Mouse (Mus musculus) liver, embryonic 12.5 days (tissue): ENCODE results near the gene Opcml. TPM values are rescaled to one million over a fixed set of nuclear protein-coding genes. Genes with fewer than 3 reads are reported as not detected.

Source experiments
- ATAC-seq: fragments of 200-750 bp; cut with Nextera tagmentation; 2 replicates; pipeline ENCODE4 v1.8.0; 2017; ENCODE audit warnings: moderate number of reproducible peaks, mild to moderate bottlenecking, moderate library complexity
- H3K27ac ChIP-seq: fragments of 300-500 bp; sonication (generic); 2 replicates; pipeline ENCODE4 v1.5.1; 2016; ENCODE audit warnings: mild to moderate bottlenecking
- H3K27me3 ChIP-seq: fragments of 300-500 bp; sonication (generic); replicated peaks from 2 replicates; pipeline ENCODE4 v1.6.1; 2016; ENCODE audit warnings: mild to moderate bottlenecking, moderate library complexity
- H3K36me3 ChIP-seq: fragments of 300-500 bp; sonication (generic); 2 replicates; pipeline ENCODE4 v1.6.1; 2016; ENCODE audit warnings: mild to moderate bottlenecking, moderate library complexity
- H3K4me1 ChIP-seq: fragments of 300-500 bp; sonication (generic); 2 replicates; pipeline ENCODE4 v1.6.1; 2016
- H3K4me2 ChIP-seq: fragments of 300-500 bp; sonication (generic); 2 replicates; pipeline ENCODE4 v1.6.1; 2016; ENCODE audit warnings: mild to moderate bottlenecking, moderate library complexity
- H3K4me3 ChIP-seq: fragments of 300-500 bp; sonication (generic); 2 replicates; pipeline ENCODE4 v1.5.1; 2016; ENCODE audit warnings: mild to moderate bottlenecking, moderate library complexity
- H3K9ac ChIP-seq: fragments of 300-500 bp; sonication (generic); 2 replicates; pipeline ENCODE4 v1.6.1; 2016; ENCODE audit warnings: mild to moderate bottlenecking, moderate library complexity
- H3K9me3 ChIP-seq: fragments of 300-500 bp; sonication (generic); replicated peaks from 2 replicates; pipeline ENCODE4 v1.6.1; 2016; ENCODE audit warnings: mild to moderate bottlenecking, moderate library complexity
- WGBS: fragments of 180-500 bp; shearing (Covaris S2); methylation state at CpG from one replicate; pipeline ENCODE4 v1.1.7; 2016; ENCODE audit not compliant: insufficient replicate concordance; 5-methylcytosine and 5-hydroxymethylcytosine counted together
- polyA plus RNA-seq: library from polyadenylated mRNA; unstranded; fragments of >200 nt; fragmentation: Nextera tagmentation; extraction: Ambion mirVana; gene quantifications from 2 replicates; pipeline ENCODE4 v1.2.1, GENCODE M21; 2016

Gene Opcml
- polyA plus RNA-seq, 1 experiment from 2014 or later: 0.23 TPM

DNA sequence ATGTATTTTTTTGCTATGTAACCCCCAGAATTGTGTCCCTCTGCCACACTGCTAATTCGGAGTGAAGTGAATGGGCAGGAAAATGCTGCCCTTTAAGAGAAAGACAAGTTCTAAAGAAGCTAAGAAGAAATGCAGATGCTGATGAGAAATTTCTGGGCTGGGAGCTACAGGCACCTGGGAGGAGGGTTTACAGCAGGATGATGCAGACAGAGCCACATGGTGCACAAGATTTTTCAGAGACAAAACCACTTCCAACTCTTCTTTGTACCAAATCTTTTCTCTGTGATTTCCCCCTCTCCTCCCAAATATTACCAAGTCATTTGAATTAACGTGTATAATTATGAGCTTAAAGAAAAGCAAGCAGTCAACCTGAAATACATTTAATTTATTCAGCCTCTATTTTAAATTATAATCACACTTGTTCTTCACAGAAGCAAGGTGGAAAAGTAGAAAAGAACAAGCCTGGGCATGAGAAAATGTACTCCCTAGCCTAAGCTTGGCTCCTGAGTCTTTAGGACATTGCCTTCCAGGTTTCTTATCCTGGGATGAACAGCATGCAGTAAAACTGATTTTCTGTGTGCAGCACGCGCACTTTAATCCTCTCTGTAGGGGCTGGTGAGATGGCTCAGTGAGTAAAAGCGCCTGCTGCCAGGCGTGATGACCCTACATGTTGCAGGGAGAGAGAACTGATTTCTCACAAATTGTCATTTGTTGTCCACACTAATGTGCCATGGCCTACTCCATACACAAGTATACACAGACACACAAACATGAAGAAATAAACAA is 890.9 kb downstream of the Opcml start:
- Histone ChIP-seq H3K27me3 (no peaks in the 10 kb centered on the region), H3K4me1 (no peaks in the 10 kb centered on the region), H3K9me3 (no peaks in the 10 kb centered on the region), H3K27ac (no peak overlapping the region), H3K9ac (no peak overlapping the region), H3K4me3 (no peak overlapping the region), H3K4me2 (no peak overlapping the region), H3K36me3 (no peaks in the 10 kb centered on the region)
- no peak for ATAC-seq
- 56% methylated on average over 6 of the region's 6 CpGs for WGBS

DNA sequence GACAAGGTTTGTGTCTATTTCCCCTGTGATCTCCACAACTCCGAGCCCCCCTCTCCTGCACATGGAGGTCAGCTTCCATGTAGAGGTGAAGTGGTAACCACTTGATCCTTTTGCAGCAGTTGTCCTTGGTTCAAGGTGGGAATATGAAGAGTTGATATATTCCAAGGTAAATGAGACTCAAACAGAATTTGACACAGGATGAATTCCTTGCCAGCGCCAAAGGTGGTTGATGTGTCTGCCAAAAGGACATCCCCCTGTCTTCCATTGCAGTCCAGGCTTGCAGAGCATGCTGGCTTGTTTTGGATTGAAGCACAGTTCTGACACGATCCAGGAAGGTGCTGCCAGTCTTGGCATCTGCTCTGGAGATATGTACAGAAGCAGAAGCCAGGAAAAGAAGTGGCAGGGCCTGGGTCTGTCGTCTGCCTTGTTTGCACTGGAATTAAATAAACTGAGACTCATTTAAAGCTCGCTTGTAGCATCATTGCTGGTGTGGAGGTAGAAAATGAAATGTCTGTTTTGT is 893.4 kb downstream of the Opcml start:
- no peak for ATAC-seq
- Histone ChIP-seq H3K36me3 (no peaks in the 10 kb centered on the region), H3K9me3 (no peaks in the 10 kb centered on the region), H3K27ac (no peak overlapping the region), H3K9ac (no peak overlapping the region), H3K27me3 (no peaks in the 10 kb centered on the region), H3K4me1 (no peaks in the 10 kb centered on the region), H3K4me3 (no peak overlapping the region), H3K4me2 (no peak overlapping the region)
- WGBS: 56% methylated on average over 5 of the region's 5 CpGs

DNA sequence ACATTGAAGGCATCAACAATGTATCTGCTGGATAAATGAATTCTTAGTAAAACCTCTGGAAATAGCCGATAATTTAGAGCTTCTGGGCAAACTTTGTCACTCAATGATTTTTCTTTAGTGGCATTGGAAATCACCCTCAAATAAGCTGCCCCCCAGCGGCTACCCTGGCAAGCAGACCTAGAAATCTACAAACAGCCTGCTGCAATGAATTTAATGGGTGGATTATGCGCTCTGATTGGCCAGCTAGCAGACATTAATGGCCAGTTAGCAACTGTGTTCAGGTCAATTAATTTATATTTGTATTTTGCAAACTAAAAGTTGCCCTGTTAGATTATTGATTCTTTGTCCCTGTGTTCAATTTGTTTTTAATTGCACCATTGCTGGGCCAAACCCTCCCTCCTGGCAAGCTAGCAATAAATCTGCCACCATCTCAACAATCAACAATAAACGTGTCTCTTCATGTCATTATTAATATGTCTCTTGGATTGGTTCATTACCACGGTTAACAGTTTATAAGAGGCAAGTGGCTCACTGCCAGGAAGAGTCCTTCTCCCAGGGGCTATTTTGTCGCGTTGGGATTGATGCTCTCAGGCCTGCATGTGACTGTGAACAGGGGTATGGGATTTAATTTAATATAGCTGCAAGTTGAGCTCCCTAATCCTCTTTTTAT is 896.5 kb downstream of the Opcml start:
- ATAC-seq: no peak
- Histone ChIP-seq H3K36me3 (no peaks in the 10 kb centered on the region), H3K4me1 (no peaks in the 10 kb centered on the region), H3K9ac (no peak overlapping the region), H3K4me2 (no peak overlapping the region), H3K9me3 (no peaks in the 10 kb centered on the region), H3K27me3 (no peaks in the 10 kb centered on the region), H3K4me3 (no peak overlapping the region), H3K27ac (no peak overlapping the region)
- 67% methylated on average over 7 of the region's 7 CpGs for WGBS

GRCm38 (mm10) chr9:28690134-28690533 is 899.6 kb downstream of the Opcml start:
- WGBS: 43% methylated on average over 2 of the region's 2 CpGs
- Histone ChIP-seq H3K4me1 (no peaks in the 10 kb centered on the region), H3K4me3 (no peak overlapping the region), H3K9me3 (no peaks in the 10 kb centered on the region), H3K9ac (no peak overlapping the region), H3K4me2 (no peak overlapping the region), H3K36me3 (no peaks in the 10 kb centered on the region), H3K27me3 (no peaks in the 10 kb centered on the region), H3K27ac (no peak overlapping the region)
- no peak for ATAC-seq

GRCm38 (mm10) chr9:28705796-28706195 is 915.2 kb downstream of the Opcml start:
- H3K27me3 ChIP-seq: no peaks in the 10 kb centered on the region

GRCm38 (mm10) chr9:28714544-28714943 is 924.0 kb downstream of the Opcml start:
- Histone ChIP-seq H3K4me2 (no peak overlapping the region), H3K36me3 (no peaks in the 10 kb centered on the region), H3K9ac (no peak overlapping the region), H3K4me1 (no peaks in the 10 kb centered on the region), H3K4me3 (no peak overlapping the region), H3K27me3 (no peaks in the 10 kb centered on the region), H3K9me3 (no peaks in the 10 kb centered on the region), H3K27ac (no peak overlapping the region)
- ATAC-seq: no peak
- WGBS: 65% methylated on average over 2 of the region's 2 CpGs

More at GRCm38 (mm10) chr9:28705796-28706195, 915.2 kb downstream of the Opcml start:
- Histone ChIP-seq H3K27ac (no peak overlapping the region), H3K36me3 (no peaks in the 10 kb centered on the region), H3K4me3 (no peak overlapping the region), H3K4me1 (no peaks in the 10 kb centered on the region), H3K4me2 (no peak overlapping the region), H3K9me3 (no peaks in the 10 kb centered on the region), H3K9ac (no peak overlapping the region)
- ATAC-seq: no peak
- 60% methylated on average over 4 of the region's 4 CpGs for WGBS

DNA sequence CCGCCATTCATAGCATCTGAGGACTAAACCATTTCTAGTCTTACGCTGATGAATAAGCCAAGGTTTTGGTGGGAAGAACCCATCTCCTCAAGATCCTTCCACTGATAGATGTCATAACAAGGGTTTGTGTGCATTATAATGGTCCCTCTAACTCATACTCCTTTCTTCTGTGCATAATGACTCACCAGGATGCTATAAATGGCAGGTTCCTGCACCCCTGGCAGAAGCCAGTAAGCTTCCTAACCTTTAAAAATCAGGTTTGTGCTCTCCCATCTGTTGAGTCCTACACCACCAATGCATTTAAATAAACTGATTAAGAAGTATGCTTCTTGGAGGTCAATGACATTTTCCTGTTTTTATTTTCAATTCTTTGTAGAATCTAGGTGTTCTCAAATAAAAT is 929.6 kb downstream of the Opcml start:
- H3K4me1 ChIP-seq: no peaks in the 10 kb centered on the region
- no peak overlapping the region for H3K9ac ChIP-seq
- H3K9me3 ChIP-seq: no peaks in the 10 kb centered on the region
- no peaks in the 10 kb centered on the region for H3K27me3 ChIP-seq
- no peak for ATAC-seq
- 66% methylated on average over 2 of the region's 2 CpGs for WGBS
- H3K4me2 ChIP-seq: no peak overlapping the region
- no peak overlapping the region for H3K4me3 ChIP-seq
- H3K36me3 ChIP-seq: no peaks in the 10 kb centered on the region
- H3K27ac ChIP-seq: no peak overlapping the region

GRCm38 (mm10) chr9:28731811-28732602 is 941.4 kb downstream of the Opcml start:
- no peaks in the 10 kb centered on the region for H3K9me3 ChIP-seq
- no peaks in the 10 kb centered on the region for H3K36me3 ChIP-seq
- WGBS: 74% methylated on average over 10 of the region's 10 CpGs
- H3K4me1 ChIP-seq: no peaks in the 10 kb centered on the region
- H3K4me2 ChIP-seq: no peak overlapping the region
- no peak overlapping the region for H3K4me3 ChIP-seq
- ATAC-seq: no peak
- no peak overlapping the region for H3K27ac ChIP-seq
- no peaks in the 10 kb centered on the region for H3K27me3 ChIP-seq
- no peak overlapping the region for H3K9ac ChIP-seq

DNA sequence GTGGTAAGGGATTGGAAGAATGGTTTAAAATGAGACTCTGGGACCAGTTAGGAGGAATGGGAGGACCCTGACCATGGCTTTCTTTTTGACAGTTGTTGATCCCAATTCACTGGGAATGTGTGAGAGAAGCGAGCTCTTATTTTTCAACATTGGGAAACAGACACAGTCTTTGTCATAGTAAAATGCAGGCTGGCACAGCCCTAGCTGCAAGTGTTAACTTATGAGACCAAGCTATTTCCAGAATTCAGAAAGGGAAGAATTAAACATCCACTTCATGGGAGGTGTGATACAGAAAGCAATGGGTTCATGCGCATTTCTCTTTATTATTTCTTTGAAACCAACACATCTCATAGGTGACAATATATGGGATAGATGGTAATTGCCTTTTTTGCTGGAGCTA is 947.4 kb downstream of the Opcml start:
- Histone ChIP-seq H3K27ac (no peak overlapping the region), H3K4me1 (no peaks in the 10 kb centered on the region), H3K27me3 (no peaks in the 10 kb centered on the region), H3K9me3 (no peaks in the 10 kb centered on the region), H3K9ac (no peak overlapping the region), H3K4me2 (no peak overlapping the region), H3K4me3 (no peak overlapping the region), H3K36me3 (no peaks in the 10 kb centered on the region)
- WGBS: 85% methylated on average over 2 of the region's 2 CpGs
- ATAC-seq: no peak

- no peak overlapping the region for H3K4me3 ChIP-seq
- no peaks in the 10 kb centered on the region for H3K9me3 ChIP-seq
- no peaks in the 10 kb centered on the region for H3K4me1 ChIP-seq
- no peaks in the 10 kb centered on the region for H3K27me3 ChIP-seq
- ATAC-seq: no peak
- H3K9ac ChIP-seq: no peak overlapping the region
- H3K4me2 ChIP-seq: no peak overlapping the region
- H3K27ac ChIP-seq: no peak overlapping the region
- no peaks in the 10 kb centered on the region for H3K36me3 ChIP-seq
- WGBS: 69% methylated on average over 1 of the region's 1 CpGs
Observed at GRCm38 (mm10) chr9:28738451-28738860, 947.9 kb downstream of the Opcml start.

DNA sequence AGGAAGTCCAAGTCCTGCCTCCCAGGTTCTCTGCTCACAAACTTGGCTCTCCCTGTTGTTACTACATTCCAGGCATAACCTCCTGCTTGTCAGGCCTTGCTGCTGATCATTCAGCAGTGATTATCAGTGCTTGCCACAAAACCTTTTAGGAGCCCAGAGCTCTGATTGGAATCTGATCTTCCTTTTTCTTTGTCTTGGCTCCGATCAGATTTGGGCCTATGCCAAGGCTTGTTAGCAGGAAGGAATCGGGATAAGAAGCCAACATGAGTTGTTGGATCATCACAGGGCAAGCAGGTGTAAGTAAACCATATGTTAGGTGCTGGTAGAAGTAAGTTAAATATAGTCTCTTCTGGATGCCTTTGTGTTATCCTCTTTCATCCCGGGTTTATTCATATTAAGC is 954.2 kb downstream of the Opcml start:
- Histone ChIP-seq H3K9ac (no peak overlapping the region), H3K4me1 (no peaks in the 10 kb centered on the region), H3K4me3 (no peak overlapping the region), H3K4me2 (no peak overlapping the region), H3K36me3 (no peaks in the 10 kb centered on the region), H3K27me3 (no peaks in the 10 kb centered on the region), H3K9me3 (no peaks in the 10 kb centered on the region), H3K27ac (no peak overlapping the region)
- WGBS: 52% methylated on average over 3 of the region's 3 CpGs
- no peak for ATAC-seq

GRCm38 (mm10) chr9:28748902-28749301 is 958.3 kb downstream of the Opcml start:
- Histone ChIP-seq H3K36me3 (no peaks in the 10 kb centered on the region), H3K9me3 (no peaks in the 10 kb centered on the region), H3K27ac (no peak overlapping the region), H3K27me3 (no peaks in the 10 kb centered on the region), H3K4me1 (no peaks in the 10 kb centered on the region), H3K4me2 (no peak overlapping the region), H3K9ac (no peak overlapping the region), H3K4me3 (no peak overlapping the region)
- no peak for ATAC-seq
- 57% methylated on average over 2 of the region's 2 CpGs for WGBS
